Mouse (Mus musculus) hindbrain, embryonic 11.5 days (tissue): ENCODE measurements at regions not wholly inside any gene's neighbourhood (a gene's known extent, or its start where the extent isn't known, plus 50 kb on each side); places are given as distances from the start of the nearest gene placed in this dataset.

ENCODE experiments used
- ATAC-seq: fragments of 200-750 bp; cut with Nextera tagmentation; 2 replicates; pipeline ENCODE4 v1.8.0; 2017; ENCODE audit warnings: mild to moderate bottlenecking, moderate TSS enrichment, moderate library complexity; ENCODE audit not compliant: low FRiP score
- DNase-seq: peaks from one replicate; pipeline ENCODE4 v3.0.0-alpha.2; 2015; ENCODE audit warnings: low spot score
- H3K27ac ChIP-seq: fragments of 300-500 bp; sonication (generic); 2 replicates; pipeline ENCODE4 v1.5.1; 2014; ENCODE audit warnings: mild to moderate bottlenecking, low read depth, low read length
- H3K27me3 ChIP-seq: fragments of 300-500 bp; sonication (generic); 2 replicates; pipeline ENCODE4 v1.6.1; 2014; ENCODE audit warnings: mild to moderate bottlenecking, low read length, moderate library complexity, mixed read lengths; ENCODE audit not compliant: control insufficient read depth, insufficient read depth
- H3K36me3 ChIP-seq: fragments of 300-500 bp; sonication (generic); 2 replicates; pipeline ENCODE4 v1.6.1; 2014; ENCODE audit warnings: mild to moderate bottlenecking, low read length, moderate library complexity, mixed read lengths; ENCODE audit not compliant: control insufficient read depth, insufficient read depth
- H3K4me1 ChIP-seq: fragments of 300-500 bp; sonication (generic); replicated peaks from 2 replicates; pipeline ENCODE4 v1.6.1; 2014; ENCODE audit warnings: low read length, mixed read lengths; ENCODE audit not compliant: control insufficient read depth, insufficient read depth
- H3K4me2 ChIP-seq: fragments of 300-500 bp; sonication (generic); replicated peaks from 2 replicates; pipeline ENCODE4 v1.6.1; 2014; ENCODE audit warnings: mild to moderate bottlenecking, low read depth, low read length
- H3K4me3 ChIP-seq: fragments of 300-500 bp; sonication (generic); 2 replicates; pipeline ENCODE4 v1.5.1; 2014; ENCODE audit warnings: low read depth, low read length
- H3K9ac ChIP-seq: fragments of 300-500 bp; sonication (generic); 2 replicates; pipeline ENCODE4 v1.6.1; 2014; ENCODE audit warnings: low read depth, low read length
- H3K9me3 ChIP-seq: fragments of 300-500 bp; sonication (generic); 2 replicates; pipeline ENCODE4 v1.6.1; 2016; ENCODE audit warnings: low read length; ENCODE audit not compliant: control insufficient read depth
- WGBS: fragments of 180-500 bp; shearing (Covaris S2); extraction: QIAGEN DNeasy Blood & Tissue Kit; methylation state at CpG from one replicate; pipeline ENCODE4 v1.1.7; 2014; 5-methylcytosine and 5-hydroxymethylcytosine counted together

DNA sequence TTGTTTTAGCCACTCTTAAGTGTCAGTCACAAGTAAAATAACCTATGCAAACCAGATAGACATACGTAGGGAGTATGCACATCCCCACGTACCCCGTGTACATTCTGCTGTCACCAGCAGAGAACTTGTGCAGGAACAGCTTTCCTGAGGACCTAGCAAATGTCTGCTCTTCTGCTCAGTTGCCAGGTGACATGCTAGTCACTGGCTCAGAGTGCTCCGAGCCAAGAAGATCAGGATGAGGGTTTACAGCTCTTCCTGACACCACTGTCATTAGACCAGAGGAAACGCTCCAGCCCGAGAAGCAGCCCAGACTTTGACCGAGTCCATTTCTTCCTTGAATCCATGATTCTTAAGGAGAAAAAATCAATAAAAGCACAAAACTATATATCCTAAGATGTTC, 115.5 kb upstream of the Lpp start:
- Histone ChIP-seq H3K27ac (no peak overlapping the region), H3K4me3 (no peak overlapping the region), H3K9ac (no peak overlapping the region), H3K27me3 (no peaks in the 10 kb centered on the region), H3K36me3 (no peaks in the 10 kb centered on the region), H3K4me1 (no peaks in the 10 kb centered on the region), H3K4me2 (no peak overlapping the region), H3K9me3 (no peaks in the 10 kb centered on the region)
- no peak for DNase-seq
- no peak for ATAC-seq
- 88% methylated on average over 7 of the region's 7 CpGs for WGBS

DNA sequence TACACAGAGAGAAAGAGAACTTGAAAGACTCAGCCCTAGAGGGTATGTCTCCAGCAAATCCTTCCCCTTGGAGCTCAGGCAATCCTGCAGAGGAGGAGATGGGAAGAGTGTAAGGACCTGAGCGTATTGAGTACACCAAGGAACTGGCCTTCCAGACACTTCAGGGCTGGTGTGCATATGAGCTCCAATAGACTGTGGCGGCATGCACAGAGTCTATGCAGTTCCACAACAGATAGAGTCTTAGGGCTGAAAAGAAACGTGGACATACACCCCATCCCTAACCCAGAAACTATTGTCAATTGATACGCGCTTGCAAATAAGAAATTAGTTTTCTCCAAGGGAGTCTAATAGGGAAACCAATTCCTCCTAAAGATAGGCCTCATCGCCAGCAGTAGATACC, 130.6 kb upstream of the Lpp start:
- Histone ChIP-seq H3K4me2 (no peak overlapping the region), H3K27me3 (no peaks in the 10 kb centered on the region), H3K9me3 (no peaks in the 10 kb centered on the region), H3K4me3 (no peak overlapping the region), H3K4me1 (no peaks in the 10 kb centered on the region), H3K9ac (no peak overlapping the region), H3K27ac (no peak overlapping the region), H3K36me3 (no peaks in the 10 kb centered on the region)
- WGBS, result 93% methylated on average over 6 of the region's 6 CpGs
- DNase-seq (no peak), ATAC-seq (no peak)

DNA sequence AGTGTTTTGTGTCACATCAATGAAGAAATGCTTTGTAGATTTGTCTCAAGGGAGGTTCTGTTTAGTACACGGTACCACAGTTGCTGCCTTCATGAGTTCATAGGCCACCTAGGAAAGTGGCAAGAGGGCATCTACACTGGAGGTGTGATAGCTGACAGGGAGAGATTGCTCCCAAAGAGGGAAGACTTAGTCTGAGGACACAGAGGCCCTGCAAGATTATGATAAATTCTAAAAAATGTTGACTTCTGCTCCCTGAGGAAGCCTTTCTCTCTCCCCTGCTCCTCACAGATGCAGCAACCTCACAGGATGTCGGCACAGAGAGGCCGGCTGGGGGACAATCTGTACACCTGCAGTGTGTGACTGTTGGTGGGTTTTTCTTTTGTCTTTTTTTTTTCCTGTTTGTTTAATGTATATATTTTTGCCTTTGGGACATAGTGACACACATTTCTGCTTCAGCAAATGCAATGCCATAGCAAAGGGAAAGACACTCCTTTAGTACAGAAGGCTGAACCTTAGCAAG, 133.5 kb upstream of the Lpp start:
- Histone ChIP-seq H3K4me1 (no peaks in the 10 kb centered on the region), H3K27me3 (no peaks in the 10 kb centered on the region), H3K9me3 (no peaks in the 10 kb centered on the region), H3K27ac (no peak overlapping the region), H3K9ac (no peak overlapping the region), H3K4me2 (no peak overlapping the region), H3K4me3 (no peak overlapping the region), H3K36me3 (no peaks in the 10 kb centered on the region)
- ATAC-seq, result no peak
- WGBS, result 84% methylated on average over 3 of the region's 3 CpGs
- no peak for DNase-seq

DNA sequence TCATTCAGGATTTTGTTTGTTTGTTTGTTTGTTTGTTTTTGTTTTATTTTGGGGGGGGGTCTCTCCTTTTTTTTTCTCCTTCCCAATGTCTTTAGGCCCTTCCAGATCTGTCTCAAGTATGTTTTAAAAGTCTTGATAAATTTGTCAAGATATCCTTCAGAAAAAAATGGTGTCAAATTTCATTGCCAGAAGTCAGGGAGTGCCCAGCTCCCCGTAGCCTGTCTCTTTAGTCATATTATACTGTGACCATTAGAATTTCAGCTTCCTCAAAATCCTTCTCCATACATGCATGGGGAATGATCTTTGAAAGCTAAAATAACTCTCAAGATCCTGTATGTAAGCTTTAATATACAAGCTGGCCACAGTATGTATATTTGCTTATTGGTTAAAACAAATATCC, 134.3 kb upstream of the Lpp start:
- Histone ChIP-seq H3K9ac (no peak overlapping the region), H3K9me3 (no peaks in the 10 kb centered on the region), H3K36me3 (no peaks in the 10 kb centered on the region), H3K4me3 (no peak overlapping the region), H3K27ac (no peak overlapping the region), H3K4me2 (no peak overlapping the region), H3K4me1 (no peaks in the 10 kb centered on the region), H3K27me3 (no peaks in the 10 kb centered on the region)
- WGBS, result 44% methylated on average over 1 of the region's 1 CpGs
- DNase-seq, result no peak
- ATAC-seq, result no peak

DNA sequence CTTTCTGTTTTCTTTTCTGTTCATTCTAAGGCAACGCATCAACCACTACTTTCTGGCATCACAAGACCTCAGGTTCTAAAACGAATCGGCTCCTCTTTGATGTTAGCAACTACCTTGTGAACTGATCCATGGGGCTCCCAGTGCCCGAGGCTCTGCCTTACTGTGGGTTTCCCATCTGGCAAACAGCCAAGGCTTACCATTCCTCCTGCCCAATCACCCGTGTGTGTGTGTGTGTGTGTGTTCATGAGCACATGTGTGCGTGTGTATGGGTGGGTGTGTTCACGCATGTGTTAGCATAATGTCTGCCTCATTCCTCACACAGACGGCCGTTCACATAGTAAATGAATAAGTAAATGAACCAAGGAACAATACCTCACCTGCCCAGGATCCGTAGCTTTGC, 138.3 kb upstream of the Lpp start:
- Histone ChIP-seq H3K36me3 (no peaks in the 10 kb centered on the region), H3K4me3 (no peak overlapping the region)
- 85% methylated on average over 10 of the region's 10 CpGs for WGBS

DNA sequence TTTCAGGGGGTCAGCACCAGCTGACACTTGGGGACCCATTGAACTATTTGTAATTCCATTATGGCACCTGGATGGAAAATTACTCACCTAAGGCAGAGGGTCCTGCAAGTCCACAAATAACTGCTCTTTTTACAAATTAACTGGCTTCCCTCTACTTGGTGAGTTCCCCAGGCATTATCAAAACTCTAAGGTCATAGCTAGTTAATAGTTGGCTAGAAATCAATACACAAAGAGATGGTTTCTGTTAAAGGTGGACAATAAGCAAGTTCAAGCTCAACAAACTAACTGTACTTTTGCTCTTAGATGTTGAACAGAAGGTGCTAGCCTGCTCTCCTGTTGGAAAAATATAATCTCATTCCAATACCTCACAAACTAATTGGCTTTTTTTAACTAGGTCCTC, 138.7 kb upstream of the Lpp start:
- no peak overlapping the region for H3K4me2 ChIP-seq
- H3K9me3 ChIP-seq, result no peaks in the 10 kb centered on the region
- no peaks in the 10 kb centered on the region for H3K27me3 ChIP-seq
- no peak overlapping the region for H3K9ac ChIP-seq
- H3K4me3 ChIP-seq, result no peak overlapping the region
- H3K36me3 ChIP-seq, result no peaks in the 10 kb centered on the region
- ATAC-seq (no peak), DNase-seq (no peak)
- H3K4me1 ChIP-seq, result no peaks in the 10 kb centered on the region
- H3K27ac ChIP-seq, result no peak overlapping the region

More for the DNA sequence above, 138.3 kb upstream of the Lpp start:
- H3K27ac ChIP-seq, result no peak overlapping the region
- no peak overlapping the region for H3K4me2 ChIP-seq
- H3K27me3 ChIP-seq, result no peaks in the 10 kb centered on the region
- H3K9me3 ChIP-seq, result no peaks in the 10 kb centered on the region
- no peaks in the 10 kb centered on the region for H3K4me1 ChIP-seq
- DNase-seq (no peak), ATAC-seq (no peak)
- no peak overlapping the region for H3K9ac ChIP-seq

DNA sequence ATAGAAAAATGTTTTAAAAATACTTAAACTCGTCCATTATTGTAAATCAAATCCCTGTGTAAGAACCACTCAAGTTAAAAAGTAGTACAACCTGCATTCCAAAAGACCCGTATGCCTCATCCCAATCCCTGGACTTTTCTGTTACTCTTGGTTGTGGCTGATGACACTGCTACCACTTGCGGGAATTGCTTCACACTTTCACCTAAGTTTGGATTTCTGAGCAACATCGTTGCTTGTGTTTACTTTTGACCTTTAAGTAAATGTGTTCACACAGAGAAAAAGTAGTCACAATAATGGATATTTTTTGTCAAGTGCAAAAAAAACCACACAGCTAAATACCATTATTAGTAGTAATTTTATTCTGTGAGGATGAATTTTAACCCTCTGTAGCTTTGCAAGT, 139.2 kb upstream of the Lpp start:
- Histone ChIP-seq H3K36me3 (no peaks in the 10 kb centered on the region), H3K9me3 (no peaks in the 10 kb centered on the region), H3K27ac (no peak overlapping the region), H3K4me1 (no peaks in the 10 kb centered on the region), H3K9ac (no peak overlapping the region), H3K4me2 (no peak overlapping the region), H3K27me3 (no peaks in the 10 kb centered on the region), H3K4me3 (no peak overlapping the region)
- no peak for DNase-seq
- no peak for ATAC-seq
- 85% methylated on average over 4 of the region's 4 CpGs for WGBS

DNA sequence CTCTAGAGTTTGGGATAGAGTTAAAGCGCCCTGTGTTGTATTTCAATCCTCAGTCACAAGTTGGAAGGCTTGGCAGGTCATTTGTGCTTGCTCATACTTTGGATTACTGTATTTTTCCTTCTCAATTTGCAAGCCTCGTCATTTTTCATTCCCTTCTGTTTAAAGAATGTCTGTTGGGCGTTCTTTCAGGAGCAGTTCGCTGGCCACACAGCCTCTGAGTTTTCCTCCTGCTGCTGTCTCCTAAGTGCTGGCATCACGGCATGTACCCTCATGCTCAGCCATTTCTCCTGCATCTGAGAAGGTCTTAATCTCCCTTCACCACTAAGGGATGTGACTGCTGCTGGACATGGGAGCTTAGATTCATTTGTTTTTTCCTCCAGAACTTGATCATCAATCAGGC, 146.0 kb upstream of the Lpp start:
- Histone ChIP-seq H3K9ac (no peak overlapping the region), H3K36me3 (no peaks in the 10 kb centered on the region), H3K4me3 (no peak overlapping the region), H3K27me3 (no peaks in the 10 kb centered on the region), H3K9me3 (no peaks in the 10 kb centered on the region), H3K27ac (no peak overlapping the region), H3K4me1 (no peaks in the 10 kb centered on the region), H3K4me2 (no peak overlapping the region)
- no peak for ATAC-seq
- DNase-seq, result no peak
- WGBS, result 82% methylated on average over 5 of the region's 5 CpGs

DNA sequence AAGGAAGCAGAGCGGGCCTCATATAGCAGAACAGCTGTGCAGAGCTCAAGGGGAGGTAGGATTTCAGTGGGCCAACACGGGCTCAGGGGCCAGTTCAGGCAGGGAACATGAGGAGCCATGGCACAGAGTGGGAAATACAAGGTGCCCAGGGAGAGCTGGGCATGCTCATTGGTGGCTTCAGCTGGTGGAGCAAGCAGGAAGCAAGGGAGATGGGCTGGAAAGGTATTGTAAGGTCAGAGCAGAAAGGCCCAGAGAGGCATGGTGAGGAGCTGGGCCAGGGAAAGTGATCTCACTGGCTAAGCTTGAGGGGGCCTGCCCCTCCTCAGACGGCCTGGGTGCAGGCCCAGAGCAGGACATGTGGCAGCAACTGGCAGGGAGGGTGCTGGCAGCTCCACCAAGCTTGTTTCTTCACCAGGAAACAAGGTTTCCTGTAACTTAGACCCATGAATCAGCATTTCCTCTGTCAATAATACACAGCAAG, 155.2 kb upstream of the Lpp start:
- H3K9ac ChIP-seq, result no peak overlapping the region
- ATAC-seq, result no peak
- DNase-seq, result no peak

More for the DNA sequence above, 155.2 kb upstream of the Lpp start:
- no peaks in the 10 kb centered on the region for H3K9me3 ChIP-seq
- H3K27me3 ChIP-seq, result no peaks in the 10 kb centered on the region
- WGBS, result 68% methylated on average over 3 of the region's 3 CpGs
- no peak overlapping the region for H3K4me3 ChIP-seq
- H3K36me3 ChIP-seq, result no peaks in the 10 kb centered on the region
- H3K4me1 ChIP-seq, result no peaks in the 10 kb centered on the region
- no peak overlapping the region for H3K4me2 ChIP-seq
- no peak overlapping the region for H3K27ac ChIP-seq
